Mouse (Mus musculus): ENCODE measurements at regions not wholly inside any gene's neighbourhood (a gene's known extent, or its start where the extent isn't known, plus 50 kb on each side); places are given as distances from the start of the nearest gene placed in this dataset.

GRCm38 (mm10) chr9:48055246-48055645 is 106.6 kb upstream of the Nxpe4 start:
- H3K4me1 ChIP-seq (ENCODE audit: control insufficient read depth, insufficient read depth): no peaks in the 10 kb centered on the region
- H3K27ac ChIP-seq (ENCODE audit: low read depth): no peak overlapping the region
- H3K9ac ChIP-seq (replicated peaks; ENCODE audit: low read depth, low read length): no peak overlapping the region
- TF ChIP-seq EP300 (IDR thresholded peaks at IDR 0.05; ENCODE audit: low read depth) (no peak), CTCF (IDR thresholded peaks at IDR 0.05; ENCODE audit: low read depth) (no peak)
- no peaks in the 10 kb centered on the region for H3K36me3 ChIP-seq (replicated peaks; ENCODE audit: control insufficient read depth, insufficient read depth, low read length)
- H3K4me2 ChIP-seq (ENCODE audit: low read depth, low read length): no peak overlapping the region
- no peak for ATAC-seq (ENCODE audit: insufficient read depth, low read depth)
- H3K9me3 ChIP-seq (replicated peaks; ENCODE audit: control insufficient read depth, low read length): no peaks in the 10 kb centered on the region
- no peaks in the 10 kb centered on the region for H3K27me3 ChIP-seq (ENCODE audit: control insufficient read depth, insufficient read depth, low read length)
- WGBS: 74% methylated on average over 10 of the region's 10 CpGs
- DNase-seq (ENCODE audit: low spot score): no peak
- H3K4me3 ChIP-seq (ENCODE audit: low read depth, low read length): no peak overlapping the region

GRCm38 (mm10) chr9:48058599-48058998 is 103.2 kb upstream of the Nxpe4 start:
- Histone ChIP-seq H3K4me2 (ENCODE audit: low read depth, low read length) (no peak overlapping the region), H3K4me1 (ENCODE audit: control insufficient read depth, insufficient read depth) (no peaks in the 10 kb centered on the region), H3K9me3 (replicated peaks; ENCODE audit: control insufficient read depth, low read length) (no peaks in the 10 kb centered on the region), H3K4me3 (ENCODE audit: low read depth, low read length) (no peak overlapping the region), H3K9ac (replicated peaks; ENCODE audit: low read depth, low read length) (no peak overlapping the region), H3K27ac (ENCODE audit: low read depth) (no peak overlapping the region), H3K27me3 (ENCODE audit: control insufficient read depth, insufficient read depth, low read length) (no peaks in the 10 kb centered on the region), H3K36me3 (replicated peaks; ENCODE audit: control insufficient read depth, insufficient read depth, low read length) (no peaks in the 10 kb centered on the region)
- no peak for TF ChIP-seq CTCF (IDR thresholded peaks at IDR 0.05; ENCODE audit: low read depth)
- TF ChIP-seq EP300 (IDR thresholded peaks at IDR 0.05; ENCODE audit: low read depth): no peak
- ATAC-seq (ENCODE audit: insufficient read depth, low read depth) (no peak), DNase-seq (ENCODE audit: low spot score) (no peak)
- WGBS: 29% methylated on average over 8 of the region's 8 CpGs

- DNase-seq (ENCODE audit: low spot score): no peak
- Histone ChIP-seq H3K4me2 (ENCODE audit: low read depth, low read length) (no peak overlapping the region), H3K36me3 (replicated peaks; ENCODE audit: control insufficient read depth, insufficient read depth, low read length) (no peaks in the 10 kb centered on the region), H3K4me3 (ENCODE audit: low read depth, low read length) (no peak overlapping the region), H3K4me1 (ENCODE audit: control insufficient read depth, insufficient read depth) (no peaks in the 10 kb centered on the region), H3K27ac (ENCODE audit: low read depth) (no peak overlapping the region), H3K27me3 (ENCODE audit: control insufficient read depth, insufficient read depth, low read length) (no peaks in the 10 kb centered on the region), H3K9me3 (replicated peaks; ENCODE audit: control insufficient read depth, low read length) (no peaks in the 10 kb centered on the region), H3K9ac (replicated peaks; ENCODE audit: low read depth, low read length) (no peak overlapping the region)
- ATAC-seq (ENCODE audit: insufficient read depth, low read depth): no peak
- WGBS: 64% methylated on average over 10 of the region's 10 CpGs
- no peak for TF ChIP-seq CTCF (IDR thresholded peaks at IDR 0.05; ENCODE audit: low read depth)
Observed at GRCm38 (mm10) chr9:48059549-48060165, 102.2 kb upstream of the Nxpe4 start.

GRCm38 (mm10) chr9:48060996-48061395 is 100.8 kb upstream of the Nxpe4 start:
- H3K4me1 ChIP-seq (ENCODE audit: control insufficient read depth, insufficient read depth): no peaks in the 10 kb centered on the region
- no peak overlapping the region for H3K4me3 ChIP-seq (ENCODE audit: low read depth, low read length)
- ATAC-seq (ENCODE audit: insufficient read depth, low read depth) (no peak), DNase-seq (ENCODE audit: low spot score) (no peak)
- no peaks in the 10 kb centered on the region for H3K9me3 ChIP-seq (replicated peaks; ENCODE audit: control insufficient read depth, low read length)
- 86% methylated on average over 4 of the region's 4 CpGs for WGBS
- no peak overlapping the region for H3K27ac ChIP-seq (ENCODE audit: low read depth)
- H3K4me2 ChIP-seq (ENCODE audit: low read depth, low read length): no peak overlapping the region
- TF ChIP-seq CTCF (IDR thresholded peaks at IDR 0.05; ENCODE audit: low read depth) (no peak), EP300 (IDR thresholded peaks at IDR 0.05; ENCODE audit: low read depth) (no peak)
- no peak overlapping the region for H3K9ac ChIP-seq (replicated peaks; ENCODE audit: low read depth, low read length)
- H3K36me3 ChIP-seq (replicated peaks; ENCODE audit: control insufficient read depth, insufficient read depth, low read length): no peaks in the 10 kb centered on the region
- H3K27me3 ChIP-seq (ENCODE audit: control insufficient read depth, insufficient read depth, low read length): no peaks in the 10 kb centered on the region

GRCm38 (mm10) chr9:48066730-48067345 is 95.0 kb upstream of the Nxpe4 start:
- ATAC-seq (ENCODE audit: insufficient read depth, low read depth) (no peak), DNase-seq (ENCODE audit: low spot score) (no peak)
- no peak overlapping the region for H3K4me3 ChIP-seq (ENCODE audit: low read depth, low read length)
- H3K27ac ChIP-seq (ENCODE audit: low read depth): no peak overlapping the region
- no peaks in the 10 kb centered on the region for H3K27me3 ChIP-seq (ENCODE audit: control insufficient read depth, insufficient read depth, low read length)
- H3K9me3 ChIP-seq (replicated peaks; ENCODE audit: control insufficient read depth, low read length): no peaks in the 10 kb centered on the region
- 57% methylated on average over 7 of the region's 7 CpGs for WGBS
- H3K4me1 ChIP-seq (ENCODE audit: control insufficient read depth, insufficient read depth): no peaks in the 10 kb centered on the region
- H3K4me2 ChIP-seq (ENCODE audit: low read depth, low read length): no peak overlapping the region
- no peaks in the 10 kb centered on the region for H3K36me3 ChIP-seq (replicated peaks; ENCODE audit: control insufficient read depth, insufficient read depth, low read length)
- TF ChIP-seq EP300 (IDR thresholded peaks at IDR 0.05; ENCODE audit: low read depth): no peak
- no peak for TF ChIP-seq CTCF (IDR thresholded peaks at IDR 0.05; ENCODE audit: low read depth)
- no peak overlapping the region for H3K9ac ChIP-seq (replicated peaks; ENCODE audit: low read depth, low read length)

- DNase-seq (ENCODE audit: low spot score): no peak
- Histone ChIP-seq H3K9ac (replicated peaks; ENCODE audit: low read depth, low read length) (no peak overlapping the region), H3K4me2 (ENCODE audit: low read depth, low read length) (no peak overlapping the region), H3K27ac (ENCODE audit: low read depth) (no peak overlapping the region), H3K36me3 (replicated peaks; ENCODE audit: control insufficient read depth, insufficient read depth, low read length) (no peaks in the 10 kb centered on the region), H3K4me3 (ENCODE audit: low read depth, low read length) (no peak overlapping the region), H3K9me3 (replicated peaks; ENCODE audit: control insufficient read depth, low read length) (no peaks in the 10 kb centered on the region), H3K27me3 (ENCODE audit: control insufficient read depth, insufficient read depth, low read length) (no peaks in the 10 kb centered on the region), H3K4me1 (ENCODE audit: control insufficient read depth, insufficient read depth) (no peaks in the 10 kb centered on the region)
- 44% methylated on average over 1 of the region's 1 CpGs for WGBS
- no peak for ATAC-seq (ENCODE audit: insufficient read depth, low read depth)
- TF ChIP-seq CTCF (IDR thresholded peaks at IDR 0.05; ENCODE audit: low read depth) (no peak), EP300 (IDR thresholded peaks at IDR 0.05; ENCODE audit: low read depth) (no peak)
Observed at GRCm38 (mm10) chr9:48072592-48072991, 89.2 kb upstream of the Nxpe4 start.

All from heart, postnatal 0 days (tissue).